Mouse (Mus musculus) CH12.LX (cell line): ENCODE results near the gene Rnase11. TPM values are rescaled to one million over a fixed set of nuclear protein-coding genes. Genes with fewer than 3 reads are reported as not detected.
"Not testable (repeated sequence)": the region's sequence is repeated elsewhere in the genome, so short reads cannot be mapped to it uniquely, and the experiment has no call there.

ENCODE experiments used
- DNase-seq: peaks from one replicate; pipeline ENCODE4 v3.0.0-alpha.2; 2013; ENCODE audit errors: extremely low read depth
- H3K27ac ChIP-seq: 2 replicates; pipeline ENCODE4 v1.5.1; 2012; ENCODE audit warnings: low read depth, mild to moderate bottlenecking, control low read depth, moderate library complexity; ENCODE audit not compliant: insufficient read depth
- H3K27me3 ChIP-seq: replicated peaks from 2 replicates; pipeline ENCODE3; 2012; ENCODE audit warnings: inconsistent platforms
- H3K36me3 ChIP-seq, 2 experiments: replicated peaks in 1 of 2; 2 replicates each; pipeline versions ENCODE3 to v1.6.1; 2012; ENCODE audit warnings: inconsistent platforms in 1 of 2, low read length in 1 of 2, mild to moderate bottlenecking in 1 of 2, mixed read lengths in 1 of 2, moderate library complexity in 1 of 2; ENCODE audit not compliant: control insufficient read depth in 1 of 2, insufficient read depth in 1 of 2
- H3K4me1 ChIP-seq, 2 experiments: 2 replicates each; pipeline ENCODE4 v1.6.1; 2012; ENCODE audit warnings: inconsistent platforms in 1 of 2, moderate library complexity in 1 of 2; ENCODE audit not compliant: insufficient read depth in 2 of 2, control insufficient read depth in 1 of 2
- H3K4me2 ChIP-seq: 2 replicates; pipeline ENCODE4 v1.6.1; 2012; ENCODE audit warnings: low read depth, mild to moderate bottlenecking, control low read depth; ENCODE audit not compliant: poor library complexity, insufficient read depth, severe bottlenecking
- H3K4me3 ChIP-seq, 3 experiments: fragments of 150-350 bp in 1 of 3; sonication (generic) in 1 of 3; replicated peaks in 1 of 3; 2 replicates each; pipeline versions ENCODE3 to v1.5.1; 2011 to 2012; ENCODE audit warnings: low read depth in 2 of 3, low read length in 2 of 3, mild to moderate bottlenecking in 2 of 3, moderate library complexity in 2 of 3, control low read depth in 1 of 3, improper control_type of control experiment in 1 of 3, inconsistent platforms in 1 of 3, mixed read lengths in 1 of 3; ENCODE audit not compliant: poor library complexity in 1 of 3
- H3K79me2 ChIP-seq: replicated peaks from 2 replicates; pipeline ENCODE4 v1.6.1; 2012; ENCODE audit warnings: mild to moderate bottlenecking, moderate library complexity; ENCODE audit not compliant: control insufficient read depth, poor library complexity, insufficient read depth, severe bottlenecking; ENCODE audit errors: extremely low read depth
- H3K9ac ChIP-seq: 2 replicates; pipeline ENCODE4 v1.6.1; 2012; ENCODE audit warnings: low read depth, mild to moderate bottlenecking, control low read depth, moderate library complexity; ENCODE audit not compliant: insufficient read depth
- H3K9me3 ChIP-seq: replicated peaks from 2 replicates; pipeline ENCODE3; 2012; ENCODE audit warnings: low read length, inconsistent platforms, mixed read lengths
- CTCF ChIP-seq, 2 experiments: IDR thresholded peaks in 1 of 2; conservative IDR thresholded peaks in 1 of 2; 2 replicates each; pipeline ENCODE4 v1.5.1; 2011 to 2012; ENCODE audit warnings: low read depth in 2 of 2, low read length in 2 of 2, improper control_type of control experiment in 1 of 2, inconsistent platforms in 1 of 2, mild to moderate bottlenecking in 1 of 2, moderate library complexity in 1 of 2
- MEF2A ChIP-seq: IDR thresholded peaks from 2 replicates; pipeline ENCODE4 v1.6.1; 2014; ENCODE audit warnings: low read depth, mild to moderate bottlenecking, inconsistent platforms, low read length, improper control_type of control experiment, borderline replicate concordance
- NELFE ChIP-seq: IDR thresholded peaks from 2 replicates; pipeline ENCODE4 v1.6.1; 2011; ENCODE audit warnings: low read depth, low read length, improper control_type of control experiment
- RAD21 ChIP-seq: IDR thresholded peaks from 2 replicates; pipeline ENCODE4 v1.6.1; 2011; ENCODE audit warnings: low read depth, mild to moderate bottlenecking, low read length, improper control_type of control experiment, moderate library complexity
- SIN3A ChIP-seq: IDR thresholded peaks from 2 replicates; pipeline ENCODE4 v1.6.1; 2012; ENCODE audit warnings: low read length, improper control_type of control experiment, inconsistent platforms
- SMC3 ChIP-seq: IDR thresholded peaks from 2 replicates; pipeline ENCODE4 v1.6.1; 2011; ENCODE audit warnings: low read depth, low read length, improper control_type of control experiment
- ZC3H11A ChIP-seq: IDR thresholded peaks from 2 replicates; pipeline ENCODE4 v1.6.1; 2012; ENCODE audit warnings: low read depth, mild to moderate bottlenecking, inconsistent platforms, low read length, improper control_type of control experiment
- ZNF384 ChIP-seq: IDR thresholded peaks from 2 replicates; pipeline ENCODE4 v1.6.1; 2012; ENCODE audit warnings: low read depth, low read length, improper control_type of control experiment, inconsistent platforms
- dilution Hi-C: fragments of 300-500 bp; cut with MboI; formaldehyde crosslinking; loops from 2 replicates; pipeline ENCODE4 v1.14.3; 2020; ENCODE audit warnings: low sequenced_read_pairs; ENCODE audit not compliant: extremely low pct_unique_long_range_greater_than_20kb, extremely low pct_ligation_motif_present
- in situ Hi-C: fragments of 300-500 bp; cut with MboI; formaldehyde crosslinking; loops from 3 replicates; pipeline ENCODE4 v1.14.3; 2019; ENCODE audit warnings: low sequenced_read_pairs, low pct_ligation_motif_present, low pct_unique_long_range_greater_than_20kb, mixed read lengths
- polyA plus RNA-seq: library from polyadenylated mRNA; unstranded; fragments of >175 nt; gene quantifications from 2 replicates; pipeline ENCODE4 v1.2.1, GENCODE M21; 2012; ENCODE audit warnings: low read depth; ENCODE audit not compliant: insufficient read length
- total RNA-seq, 2 experiments: library from RNA; depleted of rRNA; stranded (reverse); fragments of 300-350 nt in 1 of 2; fragments of >200 nt in 1 of 2; gene quantifications; 2 replicates each; pipeline ENCODE4 v1.2.3; 2012 to 2014

Gene Rnase11
- total and polyA plus RNA-seq, 3 experiments: not detected

GRCm38 (mm10) chr14:51098300-51098699 is 48.3 kb upstream of the Rnase11 start:
- H3K9ac ChIP-seq, H3K4me3 ChIP-seq, H3K36me3 ChIP-seq, H3K27me3 ChIP-seq, H3K4me2 ChIP-seq, H3K27ac ChIP-seq, H3K9me3 ChIP-seq, dilution Hi-C loops, H3K79me2 ChIP-seq: not testable (repeated sequence)
- in situ Hi-C loops: loop anchor here (10.0 kb wide), 1 partner anchor 73 kb away; no protein-coding TSS in a partner anchor
- H3K4me1 ChIP-seq: peaks cover 6 to 27% of the 10 kb centered on the region in 2 experiments; a peak in 3 of 4 replicates
- peak; percentile 58 for DNase-seq
- TF ChIP-seq ZC3H11A (peak; percentile 29; the same call in 1 of the 2 replicates), CTCF (conservative IDR thresholded peaks at IDR 0.05 in 1 of 2, IDR thresholded peaks at IDR 0.05 in 1 of 2; ENCODE audit: low read depth in 2 of 2, low read length in 2 of 2) (peak; percentile 50 to 76; a peak in 3 of 4 replicates), RAD21 (peak; percentile 74), SMC3 (peak; percentile 67)

- no peaks in the 10 kb centered on the region for H3K27me3 ChIP-seq
- H3K4me3 ChIP-seq: no peak overlapping the region
- in situ Hi-C loops: loop anchor here (10.0 kb wide), 1 partner anchor 71 kb away; no protein-coding TSS in a partner anchor
- H3K36me3 ChIP-seq: no peaks in the 10 kb centered on the region
- dilution Hi-C loops: no loop called here
- no peak for DNase-seq
- peaks cover 6 to 35% of the 10 kb centered on the region in 2 experiments; a peak in 3 of 4 replicates for H3K4me1 ChIP-seq
- no peak overlapping the region for H3K4me2 ChIP-seq
- no peaks in the 10 kb centered on the region for H3K9me3 ChIP-seq
- no peak overlapping the region for H3K27ac ChIP-seq
- H3K9ac ChIP-seq: no peak overlapping the region
- TF ChIP-seq NELFE: no peak
- no peak for TF ChIP-seq SIN3A
- H3K79me2 ChIP-seq: no peaks in the 10 kb centered on the region
Observed at GRCm38 (mm10) chr14:51095736-51096524, 46.0 kb upstream of the Rnase11 start.

GRCm38 (mm10) chr14:51094921-51095320 is 45.0 kb upstream of the Rnase11 start:
- dilution Hi-C loops (no loop called here), in situ Hi-C loops (loop anchor here (10.0 kb wide), 1 partner anchor 70 kb away; no protein-coding TSS in a partner anchor)
- Histone ChIP-seq H3K4me3 (no peak overlapping the region), H3K4me1 (peaks cover 6 to 35% of the 10 kb centered on the region in 2 experiments; a peak in 3 of 4 replicates), H3K27me3 (no peaks in the 10 kb centered on the region), H3K27ac (no peak overlapping the region), H3K9ac (no peak overlapping the region), H3K36me3 (no peaks in the 10 kb centered on the region), H3K79me2 (no peaks in the 10 kb centered on the region), H3K9me3 (no peaks in the 10 kb centered on the region)
- DNase-seq: no peak
- TF ChIP-seq MEF2A (no peak), ZNF384 (peak; percentile 64)
- TF ChIP-seq, all 38 proteins: peak for 1
- no peak overlapping the region for H3K4me2 ChIP-seq
